Mouse (Mus musculus): Measurements from ENCODE around the gene Ubtf. TPM values are rescaled to one million over a fixed set of nuclear protein-coding genes. Genes with fewer than 3 reads are reported as not detected.

The Ubtf gene
- polyA plus RNA-seq, 1 experiment from 2014 or later = 111 TPM

DNA sequence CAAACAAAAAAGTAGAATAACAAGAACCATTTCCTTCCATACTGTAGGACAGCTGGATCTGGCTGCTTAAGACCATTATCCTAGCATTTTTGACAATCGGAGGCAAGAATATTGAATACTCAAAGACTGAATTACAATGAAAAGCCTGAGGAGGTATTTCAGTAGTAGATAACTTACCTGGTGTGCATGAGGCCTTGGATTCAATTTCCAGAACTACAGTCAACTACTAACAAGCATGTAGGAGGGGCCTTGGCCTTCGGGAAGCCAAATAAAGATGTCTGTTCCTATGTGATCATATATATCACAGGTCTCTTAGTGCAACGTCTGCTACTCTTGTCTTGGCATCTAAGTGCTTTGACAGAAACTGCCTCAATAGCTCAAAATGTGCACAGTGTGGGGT is 10.5 kb upstream of the Ubtf start:
- Histone ChIP-seq H3K4me2 (ENCODE audit: low read depth, low read length, severe bottlenecking) (no peak overlapping the region), H3K4me1 (replicated peaks; ENCODE audit: control insufficient read depth, insufficient read depth, low read length) (no peaks in the 10 kb centered on the region), H3K27me3 (ENCODE audit: control insufficient read depth, insufficient read depth, low read length) (no peaks in the 10 kb centered on the region), H3K9ac (ENCODE audit: low read length) (no peak overlapping the region), H3K27ac (ENCODE audit: low read depth, low read length) (no peak overlapping the region), H3K36me3 (ENCODE audit: control insufficient read depth, insufficient read depth, low read length) (no peaks in the 10 kb centered on the region), H3K9me3 (ENCODE audit: control insufficient read depth, low read length) (no peaks in the 10 kb centered on the region), H3K4me3 (ENCODE audit: low read depth, low read length) (no peak overlapping the region)
- ATAC-seq (replicated peaks; ENCODE audit: low FRiP score) = no peak
- no peak for DNase-seq (ENCODE audit: low spot score)
- 83% methylated on average over 3 of the region's 3 CpGs for WGBS

DNA sequence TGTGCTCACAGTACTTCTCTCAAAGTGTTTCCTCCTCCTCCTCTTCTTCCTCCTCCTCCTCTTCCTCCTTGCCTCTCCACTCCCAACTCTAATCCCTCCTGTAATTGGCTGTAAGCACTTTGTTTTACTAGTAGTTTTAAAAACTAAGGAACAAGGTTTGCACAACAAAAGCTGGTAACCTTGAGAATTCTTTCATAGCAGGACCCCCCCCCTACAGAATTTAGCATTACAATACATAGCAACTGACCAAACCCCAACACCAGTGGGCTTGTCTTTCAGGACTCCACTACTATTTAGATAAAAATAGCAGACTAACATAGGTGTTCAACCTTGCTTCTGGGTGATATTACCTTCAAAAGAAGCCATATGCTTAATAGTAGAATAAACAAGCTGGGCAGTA is 10.0 kb upstream of the Ubtf start:
- H3K36me3 ChIP-seq (ENCODE audit: control insufficient read depth, insufficient read depth, low read length) = no peaks in the 10 kb centered on the region
- H3K9me3 ChIP-seq (ENCODE audit: control insufficient read depth, low read length) = no peaks in the 10 kb centered on the region
- H3K27ac ChIP-seq (ENCODE audit: low read depth, low read length) = no peak overlapping the region
- no peak overlapping the region for H3K4me3 ChIP-seq (ENCODE audit: low read depth, low read length)
- no peak overlapping the region for H3K9ac ChIP-seq (ENCODE audit: low read length)
- H3K4me2 ChIP-seq (ENCODE audit: low read depth, low read length, severe bottlenecking) = no peak overlapping the region
- H3K27me3 ChIP-seq (ENCODE audit: control insufficient read depth, insufficient read depth, low read length) = no peaks in the 10 kb centered on the region
- no peak for ATAC-seq (replicated peaks; ENCODE audit: low FRiP score)
- H3K4me1 ChIP-seq (replicated peaks; ENCODE audit: control insufficient read depth, insufficient read depth, low read length) = no peaks in the 10 kb centered on the region
- no peak for DNase-seq (ENCODE audit: low spot score)

DNA sequence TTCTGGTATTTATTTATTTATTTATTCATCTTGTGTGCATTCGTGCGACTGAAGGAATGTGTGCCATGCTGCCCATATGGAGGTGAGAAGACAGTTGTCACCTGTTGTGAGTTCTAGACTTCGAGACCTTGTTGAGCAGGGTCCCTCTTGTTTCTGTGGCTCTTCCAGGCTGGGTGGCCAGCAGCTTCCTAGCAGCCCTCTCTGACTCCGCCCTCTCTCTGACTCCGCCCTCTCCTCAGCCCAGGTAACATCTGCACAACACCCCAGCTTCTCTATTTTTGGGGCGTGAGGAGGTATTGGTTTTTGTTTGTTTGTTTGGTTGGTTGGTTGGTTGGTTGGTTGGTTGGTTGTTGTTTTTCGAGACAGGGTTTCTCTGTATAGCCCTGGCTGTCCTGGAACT is 8.3 kb upstream of the Ubtf start:
- Histone ChIP-seq H3K36me3 (ENCODE audit: control insufficient read depth, insufficient read depth, low read length) (no peaks in the 10 kb centered on the region), H3K9ac (ENCODE audit: low read length) (no peak overlapping the region), H3K27me3 (ENCODE audit: control insufficient read depth, insufficient read depth, low read length) (no peaks in the 10 kb centered on the region), H3K4me2 (ENCODE audit: low read depth, low read length, severe bottlenecking) (no peak overlapping the region), H3K27ac (ENCODE audit: low read depth, low read length) (no peak overlapping the region), H3K9me3 (ENCODE audit: control insufficient read depth, low read length) (no peaks in the 10 kb centered on the region), H3K4me1 (replicated peaks; ENCODE audit: control insufficient read depth, insufficient read depth, low read length) (no peaks in the 10 kb centered on the region), H3K4me3 (ENCODE audit: low read depth, low read length) (no peak overlapping the region)
- ATAC-seq (replicated peaks; ENCODE audit: low FRiP score) (no peak), DNase-seq (ENCODE audit: low spot score) (no peak)
- WGBS = 85% methylated on average over 7 of the region's 7 CpGs

DNA sequence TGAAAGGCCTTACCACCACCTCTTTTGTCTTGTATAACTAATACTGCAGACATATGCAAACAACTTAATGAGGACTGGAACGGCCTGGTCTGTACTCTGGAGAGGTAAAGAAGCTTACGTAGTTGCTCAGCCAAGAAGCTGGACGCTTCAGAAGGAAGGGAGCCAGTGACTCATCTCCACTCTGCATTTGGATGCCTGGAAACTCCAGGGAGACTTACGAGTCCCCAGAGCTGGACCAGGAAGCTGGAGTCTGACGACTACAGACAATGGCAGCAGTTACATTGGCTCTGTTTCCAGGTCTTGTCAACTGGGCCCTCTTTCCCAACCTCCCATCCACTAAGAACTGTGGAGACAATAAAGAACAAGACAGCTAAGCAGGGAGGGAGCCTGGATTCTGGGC is 7.7 kb upstream of the Ubtf start:
- Histone ChIP-seq H3K9me3 (ENCODE audit: control insufficient read depth, low read length) (no peaks in the 10 kb centered on the region), H3K27me3 (ENCODE audit: control insufficient read depth, insufficient read depth, low read length) (no peaks in the 10 kb centered on the region), H3K4me3 (ENCODE audit: low read depth, low read length) (no peak overlapping the region), H3K4me1 (replicated peaks; ENCODE audit: control insufficient read depth, insufficient read depth, low read length) (no peaks in the 10 kb centered on the region), H3K27ac (ENCODE audit: low read depth, low read length) (no peak overlapping the region), H3K4me2 (ENCODE audit: low read depth, low read length, severe bottlenecking) (no peak overlapping the region), H3K36me3 (ENCODE audit: control insufficient read depth, insufficient read depth, low read length) (no peaks in the 10 kb centered on the region), H3K9ac (ENCODE audit: low read length) (no peak overlapping the region)
- no peak for DNase-seq (ENCODE audit: low spot score)
- WGBS = 67% methylated on average over 5 of the region's 5 CpGs
- no peak for ATAC-seq (replicated peaks; ENCODE audit: low FRiP score)

DNA sequence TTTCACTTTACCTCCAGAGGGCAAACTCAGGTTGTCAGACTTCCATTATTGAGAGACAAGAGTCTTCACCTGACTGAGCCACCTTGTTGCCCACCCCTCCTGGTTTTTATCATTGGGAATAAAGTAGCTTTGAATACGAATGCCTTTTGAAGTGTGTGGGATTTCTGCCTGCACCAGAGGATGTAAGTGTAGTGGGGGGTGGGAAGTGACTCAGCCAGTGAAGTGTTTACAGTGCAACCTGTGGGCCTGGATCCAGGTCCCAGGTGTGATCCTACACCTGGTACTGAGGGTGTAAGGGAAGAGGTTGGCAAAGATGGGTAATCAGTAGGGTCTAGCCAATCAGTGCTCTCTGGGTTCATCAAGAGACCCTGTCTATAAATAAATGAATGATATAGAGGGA is 4.0 kb upstream of the Ubtf start:
- no peak for ATAC-seq (replicated peaks; ENCODE audit: low FRiP score)
- 97% methylated on average over 1 of the region's 1 CpGs for WGBS
- no peak overlapping the region for H3K9ac ChIP-seq (ENCODE audit: low read length)

DNA sequence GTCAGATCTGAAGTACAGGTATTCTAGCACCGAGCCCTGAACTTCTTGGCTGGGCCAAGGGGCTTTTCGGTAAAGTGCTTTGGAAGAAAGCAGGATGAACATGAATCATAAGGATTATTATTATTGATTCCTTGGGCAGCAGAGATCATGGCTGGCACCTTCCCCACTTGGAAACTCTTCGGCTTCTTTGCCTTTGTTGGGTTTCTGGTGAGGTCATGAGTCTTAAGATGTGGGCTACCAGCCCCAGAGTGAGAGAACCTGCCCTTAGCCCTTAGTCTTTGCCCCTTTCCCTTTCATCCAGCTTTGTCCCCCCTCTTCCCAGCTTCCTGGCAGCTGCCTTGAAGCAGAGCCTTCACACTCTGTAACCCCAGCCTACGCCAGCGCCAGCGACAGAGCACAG is 2.4 kb upstream of the Ubtf start:
- Histone ChIP-seq H3K9ac (ENCODE audit: low read length) (no peak overlapping the region), H3K27ac (ENCODE audit: low read depth, low read length) (no peak overlapping the region), H3K27me3 (ENCODE audit: control insufficient read depth, insufficient read depth, low read length) (no peaks in the 10 kb centered on the region), H3K36me3 (ENCODE audit: control insufficient read depth, insufficient read depth, low read length) (no peaks in the 10 kb centered on the region), H3K4me2 (ENCODE audit: low read depth, low read length, severe bottlenecking) (no peak overlapping the region), H3K4me1 (replicated peaks; ENCODE audit: control insufficient read depth, insufficient read depth, low read length) (no peaks in the 10 kb centered on the region; the same call in 1 of the 2 replicates), H3K4me3 (ENCODE audit: low read depth, low read length) (no peak overlapping the region), H3K9me3 (ENCODE audit: control insufficient read depth, low read length) (no peaks in the 10 kb centered on the region)
- no peak for DNase-seq (ENCODE audit: low spot score)
- ATAC-seq (replicated peaks; ENCODE audit: low FRiP score) = no peak
- 82% methylated on average over 6 of the region's 6 CpGs for WGBS

More for the DNA sequence above, 4.0 kb upstream of the Ubtf start:
- no peak overlapping the region for H3K4me3 ChIP-seq (ENCODE audit: low read depth, low read length)
- no peak overlapping the region for H3K27ac ChIP-seq (ENCODE audit: low read depth, low read length)
- H3K4me2 ChIP-seq (ENCODE audit: low read depth, low read length, severe bottlenecking) = no peak overlapping the region
- no peaks in the 10 kb centered on the region for H3K9me3 ChIP-seq (ENCODE audit: control insufficient read depth, low read length)
- no peaks in the 10 kb centered on the region; the same call in 1 of the 2 replicates for H3K4me1 ChIP-seq (replicated peaks; ENCODE audit: control insufficient read depth, insufficient read depth, low read length)
- H3K36me3 ChIP-seq (ENCODE audit: control insufficient read depth, insufficient read depth, low read length) = no peaks in the 10 kb centered on the region
- H3K27me3 ChIP-seq (ENCODE audit: control insufficient read depth, insufficient read depth, low read length) = no peaks in the 10 kb centered on the region
- no peak for DNase-seq (ENCODE audit: low spot score)

DNA sequence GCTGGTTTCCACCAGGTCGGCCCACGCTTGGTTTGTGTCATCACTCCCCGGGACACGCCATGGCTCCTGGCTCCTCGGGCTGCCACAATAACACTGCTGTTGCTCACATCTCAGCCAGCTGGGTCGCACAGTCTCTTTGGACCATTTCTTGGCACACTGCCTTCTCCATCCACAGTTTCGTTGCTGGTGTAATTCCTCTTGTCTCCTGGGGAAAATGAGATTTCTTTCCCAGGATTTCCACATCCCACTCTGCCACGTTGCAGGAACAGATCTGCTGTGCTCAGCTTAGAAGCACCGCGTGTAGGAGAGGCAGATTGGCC is 1.1 kb upstream of the Ubtf start:
- Histone ChIP-seq H3K36me3 (ENCODE audit: control insufficient read depth, insufficient read depth, low read length) (no peaks in the 10 kb centered on the region), H3K27ac (ENCODE audit: low read depth, low read length) (no peak overlapping the region), H3K4me1 (replicated peaks; ENCODE audit: control insufficient read depth, insufficient read depth, low read length) (peaks cover 5% of the 10 kb centered on the region), H3K4me3 (ENCODE audit: low read depth, low read length) (peak overlapping the region; percentile 99), H3K4me2 (ENCODE audit: low read depth, low read length, severe bottlenecking) (peak overlapping the region; percentile 98), H3K9ac (ENCODE audit: low read length) (peak overlapping the region; percentile 100), H3K9me3 (ENCODE audit: control insufficient read depth, low read length) (no peaks in the 10 kb centered on the region), H3K27me3 (ENCODE audit: control insufficient read depth, insufficient read depth, low read length) (no peaks in the 10 kb centered on the region)
- peak; percentile 74 for DNase-seq (ENCODE audit: low spot score)
- no peak for ATAC-seq (replicated peaks; ENCODE audit: low FRiP score)
- WGBS = 18% methylated on average over 10 of the region's 10 CpGs

DNA sequence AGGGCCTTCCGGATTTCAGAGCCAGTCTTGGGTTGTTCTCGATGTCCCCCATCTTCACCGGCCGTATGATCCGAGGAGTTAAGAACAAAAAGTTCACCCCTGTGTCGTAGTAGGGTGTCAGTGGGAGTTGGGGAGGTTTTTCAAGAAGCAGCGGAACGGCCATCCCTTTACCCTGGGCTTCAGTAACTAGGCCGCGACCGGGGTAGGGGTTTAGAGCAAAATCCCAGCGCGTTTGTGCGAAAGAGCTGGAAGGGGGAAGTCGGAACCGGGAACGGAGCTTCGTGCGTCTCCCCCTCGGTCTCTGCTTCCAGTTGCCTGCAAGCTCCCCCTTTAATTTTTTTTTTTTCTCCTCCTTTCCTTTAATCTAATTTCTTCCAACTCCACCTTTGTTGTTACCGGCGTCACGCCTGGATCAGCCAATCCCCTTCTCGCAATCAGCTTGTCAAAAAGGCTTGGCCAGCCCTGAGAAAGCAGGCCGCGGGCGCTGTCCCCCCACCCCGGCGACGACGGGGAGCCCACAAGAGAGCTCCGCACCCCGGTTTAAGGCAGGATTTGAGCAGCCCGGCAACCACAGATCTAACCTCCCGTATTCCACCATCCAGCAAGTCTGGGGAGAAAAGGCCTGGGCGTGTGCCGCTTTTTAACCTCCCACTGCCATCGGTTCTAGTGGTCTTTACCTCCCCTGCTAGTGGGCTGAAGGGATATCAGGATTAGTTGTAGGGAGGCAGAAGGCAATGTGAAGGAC is 571 bp upstream of the Ubtf start:
- Histone ChIP-seq H3K4me3 (ENCODE audit: low read depth, low read length) (peak overlapping the region; percentile 99), H3K36me3 (ENCODE audit: control insufficient read depth, insufficient read depth, low read length) (no peaks in the 10 kb centered on the region), H3K9me3 (ENCODE audit: control insufficient read depth, low read length) (no peaks in the 10 kb centered on the region), H3K4me2 (ENCODE audit: low read depth, low read length, severe bottlenecking) (peak overlapping the region; percentile 98), H3K27me3 (ENCODE audit: control insufficient read depth, insufficient read depth, low read length) (no peaks in the 10 kb centered on the region), H3K27ac (ENCODE audit: low read depth, low read length) (peak overlapping the region; percentile 99), H3K9ac (ENCODE audit: low read length) (peak overlapping the region; percentile 100), H3K4me1 (replicated peaks; ENCODE audit: control insufficient read depth, insufficient read depth, low read length) (peaks cover 5% of the 10 kb centered on the region)
- ATAC-seq (replicated peaks; ENCODE audit: low FRiP score) (peak; percentile 24; the same call in 1 of the 2 replicates), DNase-seq (ENCODE audit: low spot score) (peak; percentile 85)
- WGBS = under 1% methylated on average over 38 of the region's 38 CpGs

All from forebrain, embryonic 11.5 days (tissue).